Mouse (Mus musculus) heart, embryonic 15.5 days (tissue): Measurements from ENCODE around the gene Wdtc1. TPM values are rescaled to one million over a fixed set of nuclear protein-coding genes. Genes with fewer than 3 reads are reported as not detected.

Experiments used
- ATAC-seq: fragments of 200-750 bp; cut with Nextera tagmentation; replicated peaks from 2 replicates; pipeline ENCODE4 v1.8.0; 2017; ENCODE audit warnings: low read depth, moderate TSS enrichment; ENCODE audit not compliant: insufficient number of reproducible peaks, insufficient read depth, low FRiP score
- H3K27ac ChIP-seq: fragments of 300-500 bp; sonication (generic); 2 replicates; pipeline ENCODE4 v1.5.1; 2015; ENCODE audit warnings: mild to moderate bottlenecking, inconsistent platforms
- H3K27me3 ChIP-seq: fragments of 300-500 bp; sonication (generic); 2 replicates; pipeline ENCODE4 v1.6.1; 2015; ENCODE audit warnings: inconsistent platforms
- H3K36me3 ChIP-seq: fragments of 300-500 bp; sonication (generic); 2 replicates; pipeline ENCODE4 v1.6.1; 2015; ENCODE audit warnings: mild to moderate bottlenecking, inconsistent platforms
- H3K4me1 ChIP-seq: fragments of 300-500 bp; sonication (generic); replicated peaks from 2 replicates; pipeline ENCODE4 v1.6.1; 2015; ENCODE audit warnings: inconsistent platforms
- H3K4me2 ChIP-seq: fragments of 300-500 bp; sonication (generic); 2 replicates; pipeline ENCODE4 v1.6.1; 2015; ENCODE audit warnings: inconsistent platforms, mild to moderate bottlenecking, moderate library complexity
- H3K4me3 ChIP-seq: fragments of 300-500 bp; sonication (generic); 2 replicates; pipeline ENCODE4 v1.5.1; 2015; ENCODE audit warnings: mild to moderate bottlenecking, inconsistent platforms
- H3K9ac ChIP-seq: fragments of 300-500 bp; sonication (generic); 2 replicates; pipeline ENCODE4 v1.6.1; 2015; ENCODE audit warnings: mild to moderate bottlenecking, inconsistent platforms
- H3K9me3 ChIP-seq: fragments of 300-500 bp; sonication (generic); replicated peaks from 2 replicates; pipeline ENCODE4 v1.6.1; 2016; ENCODE audit warnings: inconsistent platforms
- WGBS: fragments of 180-500 bp; shearing (Covaris S2); methylation state at CpG from one replicate; pipeline ENCODE4 v1.1.7; 2015; ENCODE audit warnings: mixed read lengths; 5-methylcytosine and 5-hydroxymethylcytosine counted together
- polyA plus RNA-seq: library from polyadenylated mRNA; unstranded; fragments of >200 nt; fragmentation: Nextera tagmentation; extraction: Ambion mirVana; gene quantifications from 2 replicates; pipeline ENCODE4 v1.2.1, GENCODE M21; 2015

The Wdtc1 gene
- polyA plus RNA-seq, 1 experiment from 2014 or later = 11.4 TPM

GRCm38 (mm10) chr4:133314896-133315295 lies 38.4 kb downstream of the Wdtc1 start:
- Histone ChIP-seq H3K36me3 (peaks cover 3% of the 10 kb centered on the region; the same call in 1 of the 2 replicates), H3K4me3 (no peak overlapping the region), H3K27ac (no peak overlapping the region), H3K4me2 (no peak overlapping the region), H3K9me3 (no peaks in the 10 kb centered on the region), H3K27me3 (no peaks in the 10 kb centered on the region), H3K9ac (no peak overlapping the region), H3K4me1 (no peaks in the 10 kb centered on the region)
- WGBS = 69% methylated on average over 8 of the region's 8 CpGs
- no peak; the same call in 1 of the 2 replicates for ATAC-seq

DNA sequence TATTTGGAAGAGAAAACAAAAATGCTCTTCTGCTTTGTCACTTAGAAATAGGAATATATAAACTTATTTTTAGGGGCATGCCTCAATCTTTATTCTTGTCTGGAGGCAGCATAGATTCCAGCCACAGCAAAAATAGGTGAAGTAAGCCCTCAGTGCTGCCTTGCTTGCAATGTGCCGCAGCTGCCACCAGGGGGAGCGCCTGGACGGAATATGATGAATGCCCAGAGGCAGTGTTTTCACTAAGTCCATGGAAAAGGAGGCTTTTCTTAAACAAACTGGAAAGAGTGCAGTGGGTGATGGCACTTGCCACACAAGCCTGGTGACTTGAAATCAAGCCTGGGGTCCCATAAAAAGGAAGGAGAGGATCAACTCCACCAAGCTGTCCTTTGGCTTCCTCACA lies 43.3 kb downstream of the Wdtc1 start:
- ATAC-seq = no peak

DNA sequence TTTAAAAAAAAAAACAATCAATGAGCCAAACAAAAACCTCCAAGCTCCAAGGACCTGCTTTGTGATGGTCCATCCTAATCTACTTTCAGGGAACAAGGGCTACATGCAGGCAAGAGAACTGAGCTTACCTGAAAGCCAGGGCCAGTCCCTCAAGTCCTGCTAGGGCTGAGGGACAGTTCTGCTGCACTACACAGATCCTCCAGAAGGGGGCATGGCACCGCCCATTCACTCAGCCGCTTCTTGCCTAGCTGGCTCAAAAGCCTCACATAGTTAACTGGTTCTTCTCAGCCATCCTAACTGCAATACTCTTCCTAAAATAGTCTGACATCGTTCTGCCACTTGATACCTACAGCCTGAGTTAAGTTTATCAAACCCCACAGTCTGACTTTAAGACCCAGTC lies 46.0 kb downstream of the Wdtc1 start:
- H3K9ac ChIP-seq = no peak overlapping the region
- WGBS = 34% methylated on average over 3 of the region's 3 CpGs
- H3K9me3 ChIP-seq = no peaks in the 10 kb centered on the region
- no peaks in the 10 kb centered on the region for H3K27me3 ChIP-seq
- no peaks in the 10 kb centered on the region for H3K4me1 ChIP-seq
- no peak overlapping the region for H3K4me2 ChIP-seq
- H3K4me3 ChIP-seq = no peak overlapping the region
- ATAC-seq = no peak
- no peak overlapping the region for H3K27ac ChIP-seq
- peaks cover 6% of the 10 kb centered on the region for H3K36me3 ChIP-seq

More for the DNA sequence above, 43.3 kb downstream of the Wdtc1 start:
- WGBS = 0% methylated on average over 3 of the region's 3 CpGs
- no peak overlapping the region for H3K9ac ChIP-seq
- no peak overlapping the region for H3K27ac ChIP-seq
- no peaks in the 10 kb centered on the region for H3K9me3 ChIP-seq
- H3K4me3 ChIP-seq = no peak overlapping the region
- peaks cover 3% of the 10 kb centered on the region; the same call in 1 of the 2 replicates for H3K36me3 ChIP-seq
- no peaks in the 10 kb centered on the region for H3K4me1 ChIP-seq
- no peak overlapping the region for H3K4me2 ChIP-seq
- no peaks in the 10 kb centered on the region for H3K27me3 ChIP-seq

DNA sequence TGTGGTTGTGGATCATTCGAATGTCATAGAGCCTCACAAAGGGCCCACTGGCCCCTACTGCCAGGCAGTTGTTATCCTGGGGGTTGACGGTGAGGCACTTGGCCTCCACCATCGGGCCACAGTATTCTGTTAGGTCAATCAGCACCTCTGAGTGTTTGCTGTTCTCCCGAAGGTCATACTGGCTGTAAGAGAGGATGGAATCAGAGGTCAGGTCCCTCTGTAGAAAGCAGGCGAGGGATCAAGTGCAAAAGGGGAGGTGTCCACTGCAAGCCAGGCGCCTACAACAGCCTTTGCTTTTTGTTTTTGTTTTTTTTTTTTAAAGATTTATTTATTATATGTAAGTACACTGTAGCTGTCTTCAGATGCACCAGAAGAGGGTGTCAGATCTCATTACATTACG lies 47.5 kb downstream of the Wdtc1 start:
- Histone ChIP-seq H3K9me3 (no peaks in the 10 kb centered on the region), H3K36me3 (peaks cover 11% of the 10 kb centered on the region), H3K9ac (no peak overlapping the region), H3K27me3 (no peaks in the 10 kb centered on the region), H3K27ac (no peak overlapping the region), H3K4me2 (no peak overlapping the region), H3K4me3 (no peak overlapping the region), H3K4me1 (no peaks in the 10 kb centered on the region)
- WGBS = 66% methylated on average over 7 of the region's 7 CpGs
- ATAC-seq = no peak

DNA sequence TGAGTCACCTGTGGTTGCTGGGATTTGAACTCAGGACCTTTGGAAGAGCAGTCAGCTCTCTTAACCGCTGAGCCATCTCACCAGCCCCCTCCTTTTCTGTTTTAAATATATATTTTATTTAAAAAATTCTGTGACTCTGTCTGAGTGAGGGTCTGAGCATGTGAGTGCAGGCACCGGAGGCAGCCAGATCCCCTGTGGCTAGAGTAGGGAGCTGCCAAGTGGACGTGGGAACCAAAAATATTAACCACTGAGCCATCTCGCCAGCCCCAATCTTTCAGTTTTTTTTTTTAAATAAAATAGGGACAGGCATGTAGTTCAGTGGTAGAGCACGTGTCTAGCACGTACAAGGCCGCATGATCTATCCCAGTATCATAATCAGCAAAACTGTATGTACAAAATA lies 48.5 kb downstream of the Wdtc1 start:
- H3K9ac ChIP-seq = no peak overlapping the region
- no peak overlapping the region for H3K4me3 ChIP-seq
- no peak for ATAC-seq
- no peak overlapping the region for H3K27ac ChIP-seq
- H3K36me3 ChIP-seq = peaks cover 21% of the 10 kb centered on the region
- no peak overlapping the region for H3K4me2 ChIP-seq
- no peaks in the 10 kb centered on the region for H3K27me3 ChIP-seq
- WGBS = 93% methylated on average over 7 of the region's 7 CpGs
- no peaks in the 10 kb centered on the region for H3K9me3 ChIP-seq
- no peaks in the 10 kb centered on the region for H3K4me1 ChIP-seq

DNA sequence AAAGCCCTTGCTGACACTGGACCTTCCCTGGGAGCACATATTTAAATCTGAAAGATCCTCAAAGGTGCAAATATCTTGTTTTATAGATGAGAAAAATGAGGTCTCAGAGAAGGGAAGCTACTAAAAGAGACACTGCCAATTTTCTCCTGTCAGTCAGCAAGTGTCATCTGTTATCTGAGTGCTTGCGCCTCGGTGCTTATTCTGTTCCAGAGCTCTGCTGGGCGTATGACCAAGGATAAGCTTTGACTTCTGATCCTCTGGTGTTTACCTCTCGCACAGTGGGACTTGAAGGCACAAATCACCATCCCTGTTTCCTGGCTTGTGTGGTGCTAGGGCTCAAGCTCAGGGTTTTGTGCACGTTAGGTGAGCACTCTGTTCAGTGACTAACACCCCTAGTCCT lies 50.6 kb downstream of the Wdtc1 start:
- no peaks in the 10 kb centered on the region for H3K27me3 ChIP-seq
- no peak overlapping the region for H3K4me3 ChIP-seq
- H3K9me3 ChIP-seq = no peaks in the 10 kb centered on the region
- no peak overlapping the region for H3K27ac ChIP-seq
- peaks cover 22% of the 10 kb centered on the region for H3K36me3 ChIP-seq
- peaks cover 13% of the 10 kb centered on the region for H3K4me1 ChIP-seq
- no peak for ATAC-seq
- H3K4me2 ChIP-seq = no peak overlapping the region
- WGBS = 68% methylated on average over 5 of the region's 5 CpGs
- H3K9ac ChIP-seq = no peak overlapping the region

DNA sequence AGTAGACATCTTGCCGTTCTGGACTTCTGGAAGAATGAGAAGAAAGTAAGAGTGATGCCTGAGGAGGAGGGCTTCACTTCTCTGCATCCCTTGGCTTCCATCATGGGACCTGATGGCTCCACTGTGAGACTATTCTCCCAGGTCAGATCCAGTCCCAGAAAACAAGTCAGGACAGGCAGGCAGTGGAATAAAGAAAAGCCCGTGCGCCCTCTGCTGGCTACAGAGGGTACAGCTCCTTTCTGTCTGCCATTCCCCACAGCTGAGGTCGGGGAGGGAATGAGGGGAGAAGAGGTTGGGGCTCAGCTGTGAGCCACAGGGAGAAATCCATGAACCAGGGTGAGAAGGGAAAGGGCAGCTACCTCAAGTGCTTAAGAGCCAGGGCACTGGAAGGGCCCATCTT lies 51.5 kb downstream of the Wdtc1 start:
- no peak overlapping the region for H3K27ac ChIP-seq
- H3K27me3 ChIP-seq = no peaks in the 10 kb centered on the region
- H3K9me3 ChIP-seq = no peaks in the 10 kb centered on the region
- no peak overlapping the region for H3K4me2 ChIP-seq
- ATAC-seq = no peak
- H3K36me3 ChIP-seq = peaks cover 22% of the 10 kb centered on the region
- no peak overlapping the region for H3K4me3 ChIP-seq
- 31% methylated on average over 4 of the region's 4 CpGs for WGBS
- no peak overlapping the region for H3K9ac ChIP-seq
- peaks cover 18% of the 10 kb centered on the region for H3K4me1 ChIP-seq

DNA sequence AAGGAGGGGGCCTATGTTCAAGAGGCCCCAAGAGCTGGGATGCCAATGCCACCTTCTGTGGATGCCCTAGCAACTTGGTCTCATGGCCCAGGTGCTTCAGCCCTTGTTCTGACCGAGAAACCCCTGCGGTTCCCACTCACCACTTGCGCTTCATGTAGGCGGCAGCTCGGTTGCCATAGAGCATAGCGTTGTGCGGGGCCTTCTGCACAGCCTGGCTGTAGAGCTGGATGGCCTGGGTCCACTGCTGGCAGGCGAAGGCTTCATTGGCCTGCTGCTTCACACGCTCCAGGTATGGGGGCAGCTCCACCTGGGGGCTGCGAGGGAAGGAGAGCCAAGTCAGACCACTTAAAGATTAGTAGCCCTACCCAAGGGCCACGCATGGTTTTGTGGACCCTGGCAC lies 52.9 kb downstream of the Wdtc1 start:
- Histone ChIP-seq H3K4me1 (peaks cover 18% of the 10 kb centered on the region), H3K36me3 (peaks cover 30% of the 10 kb centered on the region), H3K4me2 (no peak overlapping the region), H3K9me3 (no peaks in the 10 kb centered on the region), H3K9ac (no peak overlapping the region), H3K27me3 (no peaks in the 10 kb centered on the region), H3K4me3 (no peak overlapping the region), H3K27ac (no peak overlapping the region)
- 88% methylated on average over 11 of the region's 11 CpGs for WGBS
- ATAC-seq = no peak

GRCm38 (mm10) chr4:133299701-133300100 lies 53.6 kb downstream of the Wdtc1 start:
- H3K27me3 ChIP-seq = no peaks in the 10 kb centered on the region
- H3K4me2 ChIP-seq = no peak overlapping the region
- peaks cover 37% of the 10 kb centered on the region for H3K36me3 ChIP-seq
- H3K4me1 ChIP-seq = peaks cover 18% of the 10 kb centered on the region
- no peak overlapping the region for H3K4me3 ChIP-seq
- H3K9ac ChIP-seq = no peak overlapping the region
- no peaks in the 10 kb centered on the region for H3K9me3 ChIP-seq
- H3K27ac ChIP-seq = no peak overlapping the region
- ATAC-seq = no peak
- WGBS = 40% methylated on average over 5 of the region's 5 CpGs

DNA sequence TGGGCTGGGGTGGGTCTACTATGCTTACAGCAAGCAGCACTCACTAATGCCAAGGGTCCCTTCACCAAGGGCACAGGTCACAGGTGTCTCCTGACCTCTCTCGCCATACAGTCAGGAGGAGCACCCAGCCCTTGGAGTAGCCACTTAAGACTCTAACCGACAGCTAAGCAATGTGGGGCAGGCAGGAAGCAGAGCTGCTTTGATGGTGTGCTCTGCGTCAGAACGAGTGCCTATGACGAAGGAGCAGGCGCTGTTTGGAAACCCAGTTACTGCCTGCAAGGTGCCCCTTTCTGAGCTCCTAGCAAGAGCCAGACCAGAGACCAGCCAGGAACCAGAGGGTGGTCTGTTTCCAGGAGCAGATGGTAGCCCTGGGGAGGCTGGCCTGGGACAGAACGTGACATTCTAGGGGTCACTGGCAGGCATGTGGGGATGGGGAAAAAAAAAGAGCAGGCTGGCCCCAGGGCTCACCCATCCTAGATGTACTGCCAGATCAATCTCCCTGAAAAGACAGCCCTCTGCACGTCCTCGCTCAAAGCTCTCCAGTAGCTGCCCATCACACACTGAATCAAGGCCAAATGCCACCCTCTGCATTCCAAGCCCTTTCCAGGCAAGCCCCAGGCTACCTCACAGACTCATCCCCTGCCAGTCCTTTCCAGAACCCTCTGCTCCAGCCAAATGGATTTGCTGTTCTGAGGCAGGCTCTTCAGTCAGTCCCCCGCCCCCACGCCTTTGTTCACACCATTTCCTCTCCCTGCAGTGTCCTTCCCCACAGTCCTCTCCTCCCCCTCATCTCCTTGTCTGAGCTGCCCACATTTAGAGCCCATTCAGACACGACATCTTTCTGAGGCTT lies 54.5 kb downstream of the Wdtc1 start:
- ATAC-seq = no peak

DNA sequence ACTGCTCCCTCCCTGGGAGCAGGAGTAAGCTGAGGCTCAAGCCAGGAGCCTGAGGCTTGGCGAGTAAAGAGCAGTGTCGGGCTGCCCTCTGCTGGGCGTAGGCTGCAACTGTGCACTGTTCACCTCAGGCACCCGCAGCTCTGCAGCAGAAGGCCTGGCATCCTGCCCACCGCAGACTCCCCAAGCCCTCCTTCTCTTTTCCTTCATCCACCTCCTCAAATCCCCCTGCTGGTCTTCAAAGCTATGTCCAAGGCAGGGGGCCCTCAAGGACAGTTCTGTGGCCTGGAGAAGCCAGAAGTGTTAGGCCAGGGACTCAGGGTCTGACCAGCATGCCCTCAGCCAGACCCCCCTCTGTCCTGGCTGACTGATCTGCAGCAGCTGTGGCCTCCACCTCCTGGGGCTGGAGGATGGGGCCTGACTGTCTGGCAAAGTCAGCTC lies 55.5 kb downstream of the Wdtc1 start:
- H3K4me1 ChIP-seq = peaks cover 23% of the 10 kb centered on the region
- 2% methylated on average over 5 of the region's 5 CpGs for WGBS
- no peak overlapping the region for H3K9ac ChIP-seq
- H3K27me3 ChIP-seq = no peaks in the 10 kb centered on the region
- H3K4me2 ChIP-seq = no peak overlapping the region
- H3K27ac ChIP-seq = no peak overlapping the region
- no peaks in the 10 kb centered on the region for H3K9me3 ChIP-seq
- peak; percentile 60 for ATAC-seq
- H3K4me3 ChIP-seq = no peak overlapping the region
- H3K36me3 ChIP-seq = peaks cover 33% of the 10 kb centered on the region

More for the DNA sequence above, 54.5 kb downstream of the Wdtc1 start:
- Histone ChIP-seq H3K9me3 (no peaks in the 10 kb centered on the region), H3K27me3 (no peaks in the 10 kb centered on the region), H3K9ac (no peak overlapping the region), H3K4me1 (peaks cover 18% of the 10 kb centered on the region), H3K4me3 (no peak overlapping the region), H3K4me2 (no peak overlapping the region), H3K27ac (0 out of 2 replicates have a peak overlapping the region, but pooled peaks have one; percentile 7), H3K36me3 (peaks cover 40% of the 10 kb centered on the region)
- WGBS = 51% methylated on average over 12 of the region's 12 CpGs

- WGBS = 55% methylated on average over 10 of the region's 10 CpGs
- Histone ChIP-seq H3K27ac (no peak overlapping the region), H3K9me3 (no peaks in the 10 kb centered on the region), H3K4me2 (no peak overlapping the region), H3K4me1 (peaks cover 23% of the 10 kb centered on the region), H3K36me3 (peaks cover 34% of the 10 kb centered on the region), H3K4me3 (no peak overlapping the region), H3K9ac (no peak overlapping the region), H3K27me3 (no peaks in the 10 kb centered on the region)
- ATAC-seq = no peak
These were observed 55.9 kb downstream of the Wdtc1 start for GRCm38 (mm10) chr4:133297360-133297759.
